Mouse (Mus musculus) spleen, adult 2 months (tissue): Measurements from ENCODE around the gene Rfx4.

Experiments
- CTCF ChIP-seq: fragments of 200-500 bp; IDR thresholded peaks from 2 replicates; pipeline ENCODE4 v1.5.1; 2011; ENCODE audit warnings: mild to moderate bottlenecking, inconsistent platforms; ENCODE audit not compliant: insufficient read depth, insufficient read length, insufficient replicate concordance; ENCODE audit errors: extremely low read depth
- POLR2A ChIP-seq: fragments of 200-500 bp; IDR thresholded peaks from 2 replicates; pipeline ENCODE4 v1.6.1; 2011; ENCODE audit warnings: low read depth, low read length, inconsistent platforms

DNA sequence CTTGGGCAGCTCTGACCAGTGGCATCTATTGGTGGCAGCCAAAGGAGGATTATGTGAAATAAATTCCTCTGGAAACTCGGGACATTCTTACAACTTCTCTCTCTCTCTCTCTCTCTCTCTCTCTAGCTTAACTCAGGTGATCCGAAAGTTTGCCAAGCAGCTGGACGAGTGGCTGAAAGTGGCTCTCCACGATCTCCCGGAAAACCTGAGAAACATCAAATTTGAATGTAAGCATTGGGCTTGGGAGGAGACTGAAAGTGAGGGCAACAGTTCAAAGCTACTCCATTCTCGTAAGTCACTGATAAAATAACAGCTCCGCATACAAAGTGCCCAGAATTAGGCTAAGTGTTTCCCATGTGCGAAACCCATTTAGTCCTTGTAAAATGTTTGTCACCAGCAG lies 102.5 kb downstream of the Rfx4 start:
- TF ChIP-seq POLR2A (no peak), CTCF (no peak)
